ENCODE assay signal across 8 mouse cellular contexts in genomic region chrX:59566826-59567694, GRCm38 (mm10). TPM values are rescaled to one million over a fixed set of nuclear protein-coding genes. Genes with fewer than 3 reads are reported as not detected.
DNase-seq lines count a peak whose midpoint lies in the region; ATAC-seq and TF ChIP-seq lines count a peak whose summit lies in the region.

No protein-coding gene starts in this region.

- H3K9ac ChIP-seq in forebrain, embryonic 16.5 days (replicated peaks; ENCODE audit: low read depth, low read length) = peak overlapping the region; percentile 79
- peak overlapping the region; percentile 17; the same call in 1 of the 2 replicates for H3K9ac ChIP-seq in limb, embryonic 15.5 days

- ATAC-seq in forebrain, embryonic 16.5 days = peak; percentile 73
- peak; percentile 64 for ATAC-seq in limb, embryonic 15.5 days (ENCODE audit: insufficient number of reproducible peaks, low FRiP score, low TSS enrichment, low read depth)

- H3K4me1 ChIP-seq in forebrain, embryonic 16.5 days (replicated peaks; ENCODE audit: control insufficient read depth, insufficient read depth, low read length) = peaks cover 3% of the 10 kb centered on the region; the same call in 1 of the 2 replicates
- H3K4me1 ChIP-seq in limb, embryonic 15.5 days = 0 out of 2 replicates have a peak, but pooled peaks cover 6% of the 10 kb centered on the region
- H3K4me1 ChIP-seq in testis, adult 2 months (ENCODE audit: control insufficient read depth, insufficient read depth, low read length) = peaks cover 8% of the 10 kb centered on the region

- H3K4me2 ChIP-seq in forebrain, embryonic 16.5 days (ENCODE audit: low read length) = peak overlapping the region; percentile 52
- peak overlapping the region; percentile 64 for H3K4me2 ChIP-seq in limb, embryonic 15.5 days

- peak overlapping the region; percentile 60 for H3K4me3 ChIP-seq in forebrain, embryonic 16.5 days (replicated peaks; ENCODE audit: low read length)
- peak overlapping the region; percentile 49 for H3K4me3 ChIP-seq in limb, embryonic 15.5 days
- peak overlapping the region; percentile 38 for H3K4me3 ChIP-seq in testis, adult 2 months (ENCODE audit: control insufficient read depth, low read depth, low read length)

- H3K27ac ChIP-seq in forebrain, embryonic 16.5 days (ENCODE audit: low read length) = peak overlapping the region; percentile 89
- H3K27ac ChIP-seq in limb, embryonic 15.5 days = peak overlapping the region; percentile 75
- H3K27ac ChIP-seq in testis, adult 2 months (ENCODE audit: control insufficient read depth, insufficient read depth, low read depth, low read length) = no peak overlapping the region

- WGBS in forebrain, embryonic 16.5 days = 19% methylated on average over 71 of the region's 75 CpGs
- 20% methylated on average over 73 of the region's 75 CpGs for WGBS in limb, embryonic 15.5 days

- TF ChIP-seq POLR2A in testis, adult 2 months (IDR thresholded peaks at IDR 0.05; ENCODE audit: control insufficient read depth, low read depth, low read length) = no peak

- peak; percentile 5 to 33 for DNase-seq in left cerebral cortex, adult 18-20 months (ENCODE audit: low spot score in 2 of 2)
- DNase-seq in left cerebral cortex, adult 11 months (ENCODE audit: low spot score) = no peak
- DNase-seq in cerebellum, adult 11-12 months = peak; percentile 36
- peak; percentile 48 for DNase-seq in induced T-regulatory cell, adult 2 months (ENCODE audit: low read depth)
- peak; percentile 21 to 24 for DNase-seq in natural killer cell, adult 2 months (ENCODE audit: low spot score in 2 of 2)

- no peaks in the 10 kb centered on the region for H3K9me3 ChIP-seq in forebrain, embryonic 16.5 days (ENCODE audit: control insufficient read depth, low read length)
- H3K9me3 ChIP-seq in limb, embryonic 15.5 days = no peaks in the 10 kb centered on the region

- no peaks in the 10 kb centered on the region for H3K36me3 ChIP-seq in forebrain, embryonic 16.5 days (ENCODE audit: control insufficient read depth, insufficient read depth)
- H3K36me3 ChIP-seq in limb, embryonic 15.5 days = no peaks in the 10 kb centered on the region
- no peaks in the 10 kb centered on the region for H3K36me3 ChIP-seq in testis, adult 2 months (ENCODE audit: control insufficient read depth, insufficient read depth, low read length)

- no peak for TF ChIP-seq CTCF in testis, adult 2 months (IDR thresholded peaks at IDR 0.05; ENCODE audit: control insufficient read depth, insufficient read depth, insufficient replicate concordance, low read depth, low read length)

- no peaks in the 10 kb centered on the region for H3K27me3 ChIP-seq in forebrain, embryonic 16.5 days (replicated peaks; ENCODE audit: control insufficient read depth, insufficient read depth, low read length)
- peaks cover 24% of the 10 kb centered on the region; the same call in 1 of the 2 replicates for H3K27me3 ChIP-seq in limb, embryonic 15.5 days
- H3K27me3 ChIP-seq in testis, adult 2 months (ENCODE audit: control insufficient read depth, insufficient read depth, low read length) = no peaks in the 10 kb centered on the region

RNA-seq across cellular contexts. Expression of gene Fgf13, which starts 0.8 kb away (rescaled TPM):
- 100 to 1,000 TPM; 127 to 150 TPM for total RNA-seq in left cerebral cortex, adult 18-20 months (2021)
- polyA plus RNA-seq in forebrain, embryonic 16.5 days (2015; fragmentation: Nextera tagmentation; extraction: Ambion mirVana) = 133 and 139 TPM in 2 replicates
- polyA plus RNA-seq in limb, embryonic 15.5 days (2015; fragmentation: Nextera tagmentation; extraction: Ambion mirVana) = 17.2 and 24.9 TPM in 2 replicates
- 0.37 and 0.74 TPM in 2 replicates for polyA plus RNA-seq in testis, adult 2 months (2012; rRNA removed)

Comparison
In these comparisons a context has a peak if more than half of its experiments do, and no peak if none do; other contexts are left out.
1. RNA of gene Fgf13, which starts 0.8 kb away (polyA plus RNA-seq): 133 to 139 TPM in forebrain, embryonic 16.5 days and 17.2 to 24.9 TPM in limb, embryonic 15.5 days; 0.37 to 0.74 TPM in testis, adult 2 months; every median in the first group is over 10 times any median in the second.
2. Peak in every context shown above with its lines, with median percentiles within 50 percentile points of each other: H3K4me3 ChIP-seq.